Mouse (Mus musculus) forebrain, embryonic 13.5 days (tissue): ENCODE measurements around the gene Dync2li1. TPM values are rescaled to one million over a fixed set of nuclear protein-coding genes. Genes with fewer than 3 reads are reported as not detected.

ENCODE experiments used
- ATAC-seq: fragments of 200-750 bp; cut with Nextera tagmentation; 2 replicates; pipeline ENCODE4 v1.8.0; 2017
- H3K27ac ChIP-seq: fragments of 300-500 bp; sonication (generic); 2 replicates; pipeline ENCODE4 v1.5.1; 2015; ENCODE audit warnings: inconsistent platforms, mild to moderate bottlenecking, moderate library complexity
- H3K27me3 ChIP-seq: fragments of 300-500 bp; sonication (generic); 2 replicates; pipeline ENCODE4 v1.6.1; 2015; ENCODE audit warnings: mild to moderate bottlenecking, inconsistent platforms
- H3K36me3 ChIP-seq: fragments of 300-500 bp; sonication (generic); 2 replicates; pipeline ENCODE4 v1.6.1; 2015; ENCODE audit warnings: mild to moderate bottlenecking, inconsistent platforms; ENCODE audit not compliant: poor library complexity, severe bottlenecking
- H3K4me1 ChIP-seq: fragments of 300-500 bp; sonication (generic); 2 replicates; pipeline ENCODE4 v1.6.1; 2015; ENCODE audit warnings: inconsistent platforms
- H3K4me2 ChIP-seq: fragments of 300-500 bp; sonication (generic); 2 replicates; pipeline ENCODE4 v1.6.1; 2015; ENCODE audit warnings: inconsistent platforms, mild to moderate bottlenecking, moderate library complexity
- H3K4me3 ChIP-seq: fragments of 300-500 bp; sonication (generic); 2 replicates; pipeline ENCODE4 v1.5.1; 2015; ENCODE audit warnings: mild to moderate bottlenecking, inconsistent platforms
- H3K9ac ChIP-seq: fragments of 300-500 bp; sonication (generic); 2 replicates; pipeline ENCODE4 v1.6.1; 2015; ENCODE audit warnings: mild to moderate bottlenecking, inconsistent platforms
- H3K9me3 ChIP-seq: fragments of 300-500 bp; sonication (generic); replicated peaks from 2 replicates; pipeline ENCODE4 v1.6.1; 2016; ENCODE audit warnings: inconsistent platforms
- WGBS: fragments of 180-500 bp; shearing (Covaris S2); methylation state at CpG from one replicate; pipeline ENCODE4 v1.1.7; 2015; 5-methylcytosine and 5-hydroxymethylcytosine counted together
- polyA plus RNA-seq: library from polyadenylated mRNA; unstranded; fragments of >200 nt; fragmentation: Nextera tagmentation; extraction: Ambion mirVana; gene quantifications from 2 replicates; pipeline ENCODE4 v1.2.1, GENCODE M21; 2015

The Dync2li1 gene
- polyA plus RNA-seq, 1 experiment from 2014 or later, result 30.6 TPM

DNA sequence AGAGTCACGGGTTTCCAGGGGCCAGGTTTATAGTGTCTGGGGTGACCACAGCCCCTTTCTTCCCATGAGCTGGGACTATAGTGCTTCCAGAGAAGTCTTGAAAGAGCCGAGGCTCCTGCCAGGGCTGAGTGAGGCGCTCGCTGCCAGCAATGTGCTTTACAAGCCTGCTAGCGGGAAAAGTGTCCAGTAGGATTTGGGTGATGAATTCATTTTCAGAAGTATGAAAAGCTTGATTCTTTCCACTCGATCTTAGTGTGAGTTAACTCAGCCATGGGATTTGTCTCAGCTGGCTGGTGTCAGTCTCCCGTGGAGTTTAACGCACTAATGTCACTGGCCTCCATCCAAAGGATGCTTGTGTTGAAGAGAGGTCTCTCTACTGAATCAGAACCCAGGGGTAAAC, 10.0 kb downstream of the Dync2li1 start:
- Histone ChIP-seq H3K27me3 (no peaks in the 10 kb centered on the region), H3K9me3 (no peaks in the 10 kb centered on the region), H3K27ac (no peak overlapping the region), H3K9ac (no peak overlapping the region), H3K4me3 (no peak overlapping the region), H3K4me1 (no peaks in the 10 kb centered on the region), H3K4me2 (no peak overlapping the region), H3K36me3 (no peaks in the 10 kb centered on the region)
- ATAC-seq, result no peak
- WGBS, result 62% methylated on average over 8 of the region's 8 CpGs

DNA sequence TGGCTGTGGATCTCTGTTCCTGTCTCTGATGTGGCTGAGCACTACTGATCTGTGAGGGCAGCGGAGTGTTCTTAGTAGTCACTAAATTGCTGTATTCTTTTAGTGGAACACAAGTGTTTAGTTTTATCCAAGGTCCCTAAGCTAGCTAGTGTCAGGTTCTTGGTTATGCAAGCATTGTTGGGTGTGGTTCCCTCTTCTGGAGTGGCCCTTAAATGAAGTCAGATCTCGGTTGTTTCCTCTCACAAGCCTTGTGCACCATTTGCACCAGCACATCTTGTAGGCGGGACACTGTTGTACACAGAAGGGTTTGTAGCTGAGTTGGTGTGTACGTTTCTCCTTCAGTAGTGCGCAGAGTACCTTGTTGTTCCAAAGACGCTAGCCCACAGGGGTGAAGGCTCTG, 11.7 kb downstream of the Dync2li1 start:
- no peak overlapping the region for H3K9ac ChIP-seq
- no peak overlapping the region for H3K4me2 ChIP-seq
- H3K4me1 ChIP-seq, result no peaks in the 10 kb centered on the region
- WGBS, result 89% methylated on average over 6 of the region's 6 CpGs
- ATAC-seq, result no peak
- H3K36me3 ChIP-seq, result no peaks in the 10 kb centered on the region
- H3K27me3 ChIP-seq, result no peaks in the 10 kb centered on the region
- H3K9me3 ChIP-seq, result no peaks in the 10 kb centered on the region
- H3K27ac ChIP-seq, result no peak overlapping the region
- H3K4me3 ChIP-seq, result no peak overlapping the region

DNA sequence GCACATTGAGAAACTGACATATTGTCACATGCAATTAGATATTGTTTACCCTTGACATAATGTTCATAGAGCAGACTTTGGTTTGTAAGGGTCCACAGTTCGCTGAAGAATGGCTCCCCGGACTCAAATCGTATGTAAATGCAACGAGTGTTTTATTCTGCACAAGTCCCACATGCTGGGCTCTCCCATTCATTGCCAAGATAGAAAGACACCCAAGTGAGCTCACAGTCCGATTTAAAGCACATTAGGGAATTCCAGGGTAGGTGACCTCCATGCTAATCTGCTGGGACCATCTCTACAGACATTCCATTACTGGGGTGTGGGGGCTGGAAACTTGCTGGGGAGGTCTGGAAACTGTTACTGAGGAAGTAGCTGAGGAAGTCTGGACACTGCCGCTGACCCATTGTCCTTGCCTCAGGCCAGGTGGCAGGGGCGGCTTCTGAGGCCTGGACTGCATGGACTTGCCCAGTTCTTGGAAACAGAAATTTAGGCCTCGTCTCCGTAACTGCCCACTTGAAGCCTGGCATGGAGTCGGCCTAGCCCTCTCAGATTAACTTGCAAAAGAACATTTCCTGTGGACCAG, 13.6 kb downstream of the Dync2li1 start:
- Histone ChIP-seq H3K36me3 (no peaks in the 10 kb centered on the region), H3K4me3 (no peak overlapping the region), H3K9ac (no peak overlapping the region), H3K27me3 (no peaks in the 10 kb centered on the region), H3K27ac (no peak overlapping the region), H3K4me1 (peaks cover 4% of the 10 kb centered on the region; the same call in 1 of the 2 replicates), H3K9me3 (no peaks in the 10 kb centered on the region), H3K4me2 (no peak overlapping the region)
- WGBS, result 48% methylated on average over 10 of the region's 10 CpGs
- ATAC-seq, result no peak

DNA sequence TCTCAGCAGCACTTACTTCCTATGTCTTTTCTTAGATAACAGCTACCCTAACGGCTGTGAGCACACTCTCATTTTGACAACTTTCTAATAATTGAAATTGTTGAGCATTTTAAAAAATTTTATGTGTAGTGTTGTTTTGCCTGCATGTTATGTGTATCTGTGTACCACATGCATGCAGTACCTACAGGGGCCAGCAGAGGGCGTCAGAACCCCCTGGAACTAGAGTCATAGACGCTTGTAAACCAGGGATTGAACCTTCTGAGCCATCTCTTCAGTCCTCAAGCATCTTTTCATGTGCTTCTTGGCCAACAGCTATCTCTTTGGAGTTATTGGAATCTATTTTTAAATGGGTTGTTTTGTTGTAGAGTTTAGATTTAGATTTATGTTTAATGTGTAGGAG, 15.6 kb downstream of the Dync2li1 start:
- no peak for ATAC-seq
- Histone ChIP-seq H3K4me1 (peaks cover 20% of the 10 kb centered on the region), H3K4me3 (no peak overlapping the region), H3K4me2 (no peak overlapping the region), H3K9ac (no peak overlapping the region), H3K27ac (no peak overlapping the region), H3K27me3 (no peaks in the 10 kb centered on the region), H3K36me3 (no peaks in the 10 kb centered on the region), H3K9me3 (no peaks in the 10 kb centered on the region)
- WGBS, result 27% methylated on average over 3 of the region's 3 CpGs

DNA sequence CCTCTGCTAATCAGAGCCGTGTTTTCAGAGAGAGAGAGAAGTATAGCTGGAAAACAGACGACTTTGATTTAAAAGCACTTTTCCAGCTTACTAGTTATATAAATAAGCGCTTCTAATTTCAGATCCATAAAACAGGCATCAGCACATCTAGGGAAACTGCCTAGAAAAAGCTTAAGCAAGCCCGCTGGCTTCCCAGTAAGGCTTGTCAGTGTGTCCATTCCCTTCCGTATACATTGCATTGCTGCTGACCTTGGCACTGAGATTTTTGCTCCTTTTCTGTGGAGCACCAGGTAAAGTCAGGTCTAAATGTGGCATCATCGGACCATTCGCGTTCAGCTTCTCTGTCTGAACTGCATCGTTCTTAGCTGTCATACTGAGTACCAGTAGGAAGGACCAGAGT, 16.0 kb downstream of the Dync2li1 start:
- H3K4me2 ChIP-seq, result no peak overlapping the region
- H3K36me3 ChIP-seq, result no peaks in the 10 kb centered on the region
- no peaks in the 10 kb centered on the region for H3K9me3 ChIP-seq
- H3K4me1 ChIP-seq, result peaks cover 20% of the 10 kb centered on the region
- WGBS, result 93% methylated on average over 9 of the region's 9 CpGs
- no peak overlapping the region for H3K4me3 ChIP-seq
- no peak for ATAC-seq
- H3K27ac ChIP-seq, result no peak overlapping the region
- no peaks in the 10 kb centered on the region for H3K27me3 ChIP-seq
- H3K9ac ChIP-seq, result no peak overlapping the region

DNA sequence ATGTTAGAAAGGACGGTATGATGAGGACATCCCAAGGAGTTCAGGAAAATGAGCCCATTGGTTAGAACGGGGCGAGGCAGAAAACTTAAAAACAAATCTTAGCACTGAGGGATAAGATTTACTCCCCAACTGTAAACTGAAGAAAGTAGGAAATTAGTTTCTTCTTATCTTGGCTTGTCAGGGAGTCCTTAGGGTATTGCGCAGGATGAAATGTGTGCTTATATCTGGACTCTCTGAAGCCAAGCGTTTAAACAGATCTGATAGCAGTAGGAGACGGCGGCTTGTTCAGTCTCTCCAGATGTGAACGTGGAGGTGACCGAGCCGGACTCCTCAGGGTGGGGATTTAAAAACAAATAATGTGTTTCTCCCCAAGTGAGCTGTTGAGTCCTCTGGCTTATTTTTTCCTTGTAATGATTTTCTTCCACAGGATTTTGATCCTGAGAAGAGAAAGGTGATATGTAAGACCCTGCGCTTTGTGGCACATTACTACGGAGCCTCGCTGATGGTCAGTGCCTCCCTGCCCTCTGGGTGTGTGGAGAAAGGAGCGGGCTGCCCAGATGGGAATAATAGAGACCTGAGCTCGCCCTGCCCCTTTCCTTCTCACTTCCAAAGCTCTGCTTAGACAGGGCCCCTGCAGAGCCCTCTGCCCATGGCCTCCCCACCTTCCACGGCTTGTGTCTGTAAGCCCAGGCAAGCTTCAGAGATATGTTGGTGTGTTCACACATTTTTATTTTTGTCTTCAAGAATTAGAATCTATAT, 18.2 kb downstream of the Dync2li1 start:
- Histone ChIP-seq H3K36me3 (no peaks in the 10 kb centered on the region), H3K4me1 (peaks cover 20% of the 10 kb centered on the region), H3K9ac (no peak overlapping the region), H3K27ac (no peak overlapping the region), H3K9me3 (no peaks in the 10 kb centered on the region), H3K27me3 (no peaks in the 10 kb centered on the region), H3K4me2 (no peak overlapping the region), H3K4me3 (no peak overlapping the region)
- WGBS, result 58% methylated on average over 16 of the region's 16 CpGs
- no peak for ATAC-seq

DNA sequence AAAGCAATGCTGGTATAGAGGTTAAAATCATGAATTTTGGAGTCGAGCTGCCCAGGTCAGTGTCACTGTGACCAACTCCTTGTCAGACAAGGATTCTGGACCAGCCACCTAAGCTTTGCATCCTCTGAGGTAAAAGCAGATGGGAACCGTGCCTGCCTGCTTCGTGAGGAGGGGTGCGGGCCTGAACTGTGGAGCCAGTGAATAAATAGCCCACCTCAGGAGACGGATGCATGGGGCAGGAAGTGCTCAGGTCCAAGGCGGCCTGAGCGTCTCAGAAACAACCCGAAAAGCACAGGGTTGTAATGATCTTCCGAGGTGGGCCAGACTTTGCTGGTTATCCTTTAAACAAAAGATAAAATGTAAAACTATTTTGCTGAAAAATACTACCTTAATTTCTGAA, 18.8 kb downstream of the Dync2li1 start:
- Histone ChIP-seq H3K9ac (no peak overlapping the region), H3K27ac (no peak overlapping the region), H3K4me2 (no peak overlapping the region), H3K9me3 (no peaks in the 10 kb centered on the region), H3K4me3 (no peak overlapping the region), H3K4me1 (peaks cover 20% of the 10 kb centered on the region), H3K36me3 (no peaks in the 10 kb centered on the region), H3K27me3 (no peaks in the 10 kb centered on the region)
- 14% methylated on average over 9 of the region's 9 CpGs for WGBS
- no peak for ATAC-seq

DNA sequence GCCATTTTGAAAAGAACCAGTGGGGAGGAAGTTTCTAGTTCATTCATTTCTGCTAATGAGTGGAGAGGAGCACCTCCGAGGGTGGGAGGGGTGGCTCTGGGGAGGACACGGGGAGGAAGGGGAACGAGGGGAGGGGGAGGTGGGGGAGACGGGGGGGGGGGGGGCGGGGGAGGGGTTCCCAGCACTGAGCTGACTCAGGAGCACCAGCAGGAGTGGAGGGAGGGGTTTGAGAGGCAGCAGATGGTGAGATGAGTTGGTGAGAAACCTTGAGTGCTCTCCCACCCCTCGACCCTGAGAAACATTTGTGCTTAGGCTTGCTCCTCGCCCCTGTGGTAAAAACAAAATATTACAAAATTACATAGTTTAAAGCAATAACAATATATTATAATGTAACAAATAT, 19.6 kb downstream of the Dync2li1 start:
- H3K9ac ChIP-seq, result no peak overlapping the region
- no peak for ATAC-seq
- H3K36me3 ChIP-seq, result no peaks in the 10 kb centered on the region
- no peaks in the 10 kb centered on the region for H3K27me3 ChIP-seq
- WGBS, result 25% methylated on average over 3 of the region's 7 CpGs
- H3K4me3 ChIP-seq, result no peak overlapping the region
- H3K4me1 ChIP-seq, result peaks cover 20% of the 10 kb centered on the region
- H3K27ac ChIP-seq, result no peak overlapping the region
- H3K9me3 ChIP-seq, result no peaks in the 10 kb centered on the region
- no peak overlapping the region for H3K4me2 ChIP-seq

DNA sequence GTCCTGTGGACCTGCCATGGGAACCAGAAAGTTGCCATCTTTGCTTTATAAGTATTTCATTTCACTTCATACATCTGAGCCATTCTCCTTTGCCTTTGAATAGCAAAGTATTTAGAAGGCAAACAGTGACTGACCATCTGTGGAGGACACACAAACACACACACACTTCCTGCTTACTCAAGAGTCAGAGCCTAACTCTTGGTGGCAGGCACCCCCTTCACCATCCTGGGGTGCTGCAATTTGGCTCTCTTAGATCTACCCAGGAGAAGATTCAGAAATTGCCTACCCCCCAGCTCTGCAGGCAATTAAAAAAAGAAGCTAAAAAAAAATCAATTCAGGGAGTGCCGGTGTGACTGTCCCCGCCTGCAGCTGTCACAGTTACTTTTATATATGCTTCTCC, 20.2 kb downstream of the Dync2li1 start:
- peaks cover 20% of the 10 kb centered on the region for H3K4me1 ChIP-seq
- no peak overlapping the region for H3K4me3 ChIP-seq
- no peak overlapping the region for H3K27ac ChIP-seq
- no peak overlapping the region for H3K4me2 ChIP-seq
- H3K9ac ChIP-seq, result no peak overlapping the region
- ATAC-seq, result no peak
- 53% methylated on average over 2 of the region's 2 CpGs for WGBS
- peaks cover 2% of the 10 kb centered on the region; the same call in 1 of the 2 replicates for H3K36me3 ChIP-seq
- H3K27me3 ChIP-seq, result no peaks in the 10 kb centered on the region
- no peaks in the 10 kb centered on the region for H3K9me3 ChIP-seq

DNA sequence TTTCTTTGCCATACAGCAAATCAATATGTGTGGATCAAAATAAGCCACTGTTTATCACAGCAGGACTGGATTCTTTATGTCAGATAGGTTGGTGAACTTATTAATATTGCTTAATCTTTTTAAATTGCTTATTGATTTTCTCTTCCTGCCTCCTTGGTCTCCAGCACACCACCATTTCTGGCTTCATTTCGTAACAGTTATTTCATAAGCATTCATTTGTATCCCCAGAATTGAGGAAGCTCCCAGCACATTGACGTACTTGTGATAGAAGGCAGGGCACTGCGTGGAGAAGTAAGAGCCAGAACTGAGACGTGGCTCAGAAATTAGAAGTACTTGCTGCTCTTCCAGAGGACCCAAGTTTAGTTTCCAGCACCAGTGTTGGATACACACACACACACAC, 21.3 kb downstream of the Dync2li1 start:
- Histone ChIP-seq H3K4me3 (no peak overlapping the region), H3K9ac (no peak overlapping the region), H3K27me3 (no peaks in the 10 kb centered on the region), H3K27ac (no peak overlapping the region), H3K4me1 (peaks cover 20% of the 10 kb centered on the region), H3K9me3 (no peaks in the 10 kb centered on the region), H3K36me3 (peaks cover 9% of the 10 kb centered on the region; the same call in 1 of the 2 replicates), H3K4me2 (no peak overlapping the region)
- no peak for ATAC-seq
- WGBS, result 90% methylated on average over 4 of the region's 4 CpGs

DNA sequence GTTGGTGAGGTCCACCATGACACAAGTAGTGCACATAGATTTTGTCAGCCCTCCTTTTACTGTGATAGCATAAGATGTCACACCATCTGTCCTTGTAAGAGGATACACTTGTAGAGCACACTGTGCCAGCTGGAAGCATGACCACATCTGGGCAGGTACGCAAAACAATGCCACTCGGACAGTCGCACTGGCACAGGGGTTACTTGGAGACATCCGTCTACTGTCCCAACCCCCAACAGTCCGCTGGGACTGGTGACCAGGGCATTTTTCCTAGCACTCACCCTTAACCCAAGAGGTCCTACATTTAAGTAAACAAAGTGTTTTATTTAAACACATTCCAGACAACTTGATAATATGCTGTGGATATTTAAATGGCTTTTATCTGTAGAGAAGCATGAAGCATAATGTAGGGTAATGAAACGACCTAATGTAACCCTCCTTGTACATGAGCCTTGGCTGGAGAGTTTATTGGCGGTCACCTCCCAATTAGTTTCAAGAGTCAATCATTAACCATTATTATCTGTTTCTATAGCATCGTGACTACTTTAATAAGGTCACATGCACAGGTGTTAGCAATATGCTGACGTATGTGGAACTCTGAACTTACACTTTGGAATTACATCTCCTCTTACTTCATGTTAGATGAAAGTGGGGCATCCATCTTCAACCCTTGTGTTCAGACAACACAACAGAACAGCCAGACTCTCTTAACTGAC, 24.2 kb downstream of the Dync2li1 start:
- H3K9me3 ChIP-seq, result no peaks in the 10 kb centered on the region
- no peak overlapping the region for H3K27ac ChIP-seq
- no peak for ATAC-seq
- no peak overlapping the region for H3K4me2 ChIP-seq
- peaks cover 11% of the 10 kb centered on the region for H3K4me1 ChIP-seq
- no peaks in the 10 kb centered on the region for H3K27me3 ChIP-seq
- H3K36me3 ChIP-seq, result peaks cover 9% of the 10 kb centered on the region; the same call in 1 of the 2 replicates
- no peak overlapping the region for H3K4me3 ChIP-seq
- no peak overlapping the region for H3K9ac ChIP-seq
- 91% methylated on average over 9 of the region's 9 CpGs for WGBS

DNA sequence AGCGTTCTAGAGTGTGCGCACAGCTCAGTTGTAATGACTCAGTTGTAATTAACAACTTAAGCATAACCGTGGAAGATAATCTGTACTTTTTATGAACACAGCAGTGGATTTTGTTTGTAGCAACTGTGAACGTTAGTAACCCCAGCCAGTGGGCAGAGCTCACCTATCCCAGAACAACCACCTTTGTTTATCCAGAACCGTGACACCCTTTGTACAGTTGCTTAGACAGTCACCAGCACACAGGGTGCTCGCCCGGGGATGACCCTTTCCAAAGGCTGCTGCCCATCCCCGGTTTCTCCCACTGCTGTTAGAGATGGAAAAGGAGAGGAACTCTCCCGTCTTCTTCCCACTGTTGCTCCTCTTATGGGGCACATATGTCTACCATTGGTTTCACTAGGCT, 27.2 kb downstream of the Dync2li1 start:
- Histone ChIP-seq H3K27ac (no peak overlapping the region), H3K9ac (no peak overlapping the region), H3K4me3 (no peak overlapping the region), H3K4me2 (no peak overlapping the region), H3K4me1 (0 out of 2 replicates have a peak, but pooled peaks cover 6% of the 10 kb centered on the region), H3K36me3 (peaks cover 9% of the 10 kb centered on the region; the same call in 1 of the 2 replicates), H3K9me3 (no peaks in the 10 kb centered on the region), H3K27me3 (no peaks in the 10 kb centered on the region)
- 95% methylated on average over 9 of the region's 9 CpGs for WGBS
- ATAC-seq, result no peak
